Mouse (Mus musculus): ENCODE measurements around the gene Phrf1. TPM values are rescaled to one million over a fixed set of nuclear protein-coding genes. Genes with fewer than 3 reads are reported as not detected.
"Not testable (repeated sequence)": the region's sequence is repeated elsewhere in the genome, so short reads cannot be mapped to it uniquely, and the experiment has no call there.

Phrf1 gene
- total RNA-seq, 2 experiments from 2014 or later, result 33.7 to 34.8 TPM

DNA sequence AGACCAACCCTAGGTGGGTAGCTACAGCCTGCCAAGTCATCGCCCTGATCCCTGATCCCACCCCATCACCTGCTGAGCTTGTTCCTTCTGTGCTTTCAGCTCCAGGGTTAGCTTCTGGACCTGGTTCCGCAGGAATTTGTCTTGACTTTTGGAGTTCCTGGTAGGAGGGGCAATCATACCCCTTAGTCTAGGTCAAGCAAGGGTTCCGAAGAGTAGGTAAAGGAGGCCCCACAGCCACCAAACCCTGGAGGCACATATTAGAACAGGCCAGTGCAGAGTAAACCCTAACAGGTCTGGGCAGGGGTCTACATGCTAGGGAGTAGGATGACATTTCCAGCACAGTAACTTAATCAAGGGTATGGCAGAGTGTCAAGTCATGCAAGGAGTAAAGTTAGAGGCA, 15.5 kb upstream of the Phrf1 start:
- DNase-seq, result no peak

DNA sequence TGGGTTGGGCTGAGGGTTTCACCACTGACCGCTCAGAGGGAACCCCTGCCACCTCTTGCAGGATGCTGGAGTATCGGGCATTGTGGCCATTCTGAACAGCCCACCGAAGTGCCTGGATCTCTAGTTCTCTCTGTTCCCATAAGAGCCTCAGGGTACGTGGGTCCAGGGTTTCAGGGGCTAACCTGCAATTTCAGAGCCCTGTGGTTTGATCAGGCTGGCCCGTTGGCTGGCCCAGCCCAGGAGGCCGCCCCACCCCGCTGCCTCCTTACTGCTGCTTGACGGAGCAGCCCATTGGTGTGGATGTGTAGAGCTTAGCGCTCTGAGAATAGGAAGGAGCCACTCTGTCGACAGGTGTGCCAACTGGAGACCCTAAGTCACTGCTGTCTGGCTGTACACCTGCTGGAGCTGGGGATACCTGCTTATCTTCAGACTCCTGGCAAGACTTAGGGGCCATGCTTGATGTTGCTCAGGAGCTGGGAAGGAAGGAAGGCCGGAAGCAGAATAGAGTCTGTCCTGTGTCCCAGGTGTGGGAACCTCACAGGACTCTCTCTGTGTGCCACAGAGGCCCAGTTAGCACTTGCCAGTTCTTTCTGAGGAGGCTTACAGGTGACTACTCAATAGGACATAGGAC, 14.9 kb upstream of the Phrf1 start, which contains the start of gene Lmntd2:
Lmntd2 (minus strand) TSS at position 476 of the 631 bp plus-strand sequence.
- no peak for DNase-seq

DNA sequence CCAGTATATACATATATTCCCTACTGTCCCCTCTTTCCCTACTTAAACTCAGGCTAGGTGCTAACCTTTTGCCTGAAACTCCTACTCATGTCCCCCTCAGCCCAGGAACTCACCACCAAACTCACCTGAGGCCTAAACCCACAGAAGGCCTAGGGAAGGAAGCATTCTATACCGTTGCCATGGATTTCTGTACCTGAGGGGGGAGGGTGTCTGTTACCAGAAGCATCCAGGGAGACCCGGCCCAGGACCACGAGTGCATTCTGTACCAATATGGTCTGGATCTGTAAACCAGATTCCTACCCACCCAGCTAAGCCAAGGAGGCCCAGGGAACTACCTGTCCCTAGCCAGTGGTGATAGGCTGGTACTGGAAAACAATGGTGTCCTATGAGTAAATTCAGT, 14.3 kb upstream of the Phrf1 start:
- DNase-seq, result no peak

DNA sequence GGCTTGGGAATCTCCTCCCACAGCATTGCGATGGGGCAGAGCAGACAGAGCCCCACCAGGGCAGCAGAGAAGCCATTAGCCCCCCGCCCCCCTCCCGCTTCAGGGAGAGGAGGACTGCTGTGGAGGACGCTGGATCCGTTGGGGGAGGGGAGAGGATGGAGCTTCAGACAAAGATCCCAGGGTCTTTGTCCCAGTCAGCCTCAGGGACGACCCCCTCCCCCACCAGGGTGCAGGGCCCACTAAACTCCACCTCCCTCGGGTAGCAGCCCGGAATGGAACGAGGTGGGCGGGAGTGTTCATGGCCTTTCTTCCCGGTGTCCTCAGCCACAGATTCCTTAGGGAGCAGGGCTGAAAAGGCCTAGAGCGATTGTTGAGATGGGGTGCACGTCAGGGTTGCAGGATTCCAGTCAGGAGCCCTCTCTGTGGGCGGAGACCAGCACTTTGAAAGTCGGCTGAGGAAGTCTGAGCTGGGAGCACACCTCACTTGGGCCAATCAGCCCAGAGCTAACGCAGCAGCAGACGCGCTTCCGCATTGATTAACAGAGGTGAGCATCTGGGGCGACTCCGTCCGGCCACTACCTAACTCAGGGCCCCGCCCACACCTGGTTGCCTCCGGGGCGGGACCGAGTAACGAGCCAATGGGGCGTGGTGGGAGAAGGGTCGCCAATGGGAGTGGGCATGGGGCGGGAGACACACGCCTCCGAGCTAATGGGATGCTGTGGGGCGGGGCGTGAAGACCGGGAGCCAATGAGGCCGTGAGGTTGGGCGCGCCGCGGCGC, 13.3 kb upstream of the Phrf1 start, which contains the start of gene Rassf7:
Rassf7 (plus strand) TSS at position 760 of the 779 bp plus-strand sequence.
- peak; percentile 83 to 91 for DNase-seq

DNA sequence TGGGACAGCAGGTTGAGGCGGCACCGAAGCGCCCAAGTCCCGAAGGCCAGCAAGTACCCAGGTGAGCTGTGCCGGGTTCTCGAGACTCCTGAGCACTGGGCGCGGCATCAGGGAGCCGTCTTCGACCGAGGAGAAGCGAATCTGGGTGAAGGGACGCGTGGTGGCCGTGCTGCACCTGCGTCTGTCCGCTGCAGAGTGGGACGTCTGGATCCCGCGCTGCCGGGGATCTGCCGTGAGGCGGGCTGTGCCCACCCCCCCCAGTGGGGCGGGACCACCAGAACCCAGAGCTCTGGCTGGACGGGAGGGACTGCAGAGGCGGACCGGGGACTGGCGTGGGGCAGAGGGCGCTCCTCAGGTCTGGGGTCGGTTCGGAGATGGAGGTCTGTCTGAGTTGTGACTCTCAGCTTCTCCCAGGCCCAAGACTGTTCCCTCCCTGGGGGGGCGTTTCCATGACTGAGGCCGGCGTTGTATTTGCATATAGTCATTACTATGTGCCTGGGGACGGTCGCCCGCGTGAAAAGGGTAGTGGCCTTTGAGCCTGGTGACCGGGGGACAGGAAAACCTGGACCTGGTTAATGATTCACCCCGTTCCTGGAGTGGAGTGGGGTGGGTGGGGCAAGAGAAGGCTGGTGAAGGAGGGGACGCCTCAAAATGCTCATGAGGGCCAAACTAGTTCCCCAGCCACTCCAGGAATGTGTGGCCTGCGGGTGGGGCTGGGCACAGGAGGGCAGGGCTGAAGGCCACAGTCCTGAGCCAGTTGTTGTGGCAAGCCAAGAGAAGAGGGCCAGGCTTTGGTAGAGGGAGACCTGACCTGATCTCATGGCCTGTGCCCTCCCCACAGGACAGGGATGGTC, 12.5 kb upstream of the Phrf1 start:
- DNase-seq, result peak; percentile 26 to 32

DNA sequence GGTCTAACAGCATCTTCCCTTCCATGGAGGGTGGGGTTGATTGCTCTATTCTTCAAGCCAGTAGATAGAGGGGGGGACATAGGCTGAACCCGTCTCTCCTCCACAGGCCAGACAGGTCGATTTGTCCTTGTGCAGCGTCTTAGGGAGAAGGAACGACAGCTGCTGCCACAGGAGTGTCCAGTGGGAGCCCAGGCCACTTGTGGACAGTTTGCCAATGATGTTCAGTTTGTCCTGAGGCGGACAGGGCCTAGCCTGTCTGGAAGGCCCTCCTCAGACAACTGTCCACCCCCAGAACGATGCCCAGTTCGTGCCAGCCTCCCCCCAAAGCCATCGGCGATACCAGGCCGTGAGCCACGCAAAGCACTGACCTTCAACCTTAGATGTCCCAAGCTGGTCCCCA, 11.7 kb upstream of the Phrf1 start:
- no peak for DNase-seq

DNA sequence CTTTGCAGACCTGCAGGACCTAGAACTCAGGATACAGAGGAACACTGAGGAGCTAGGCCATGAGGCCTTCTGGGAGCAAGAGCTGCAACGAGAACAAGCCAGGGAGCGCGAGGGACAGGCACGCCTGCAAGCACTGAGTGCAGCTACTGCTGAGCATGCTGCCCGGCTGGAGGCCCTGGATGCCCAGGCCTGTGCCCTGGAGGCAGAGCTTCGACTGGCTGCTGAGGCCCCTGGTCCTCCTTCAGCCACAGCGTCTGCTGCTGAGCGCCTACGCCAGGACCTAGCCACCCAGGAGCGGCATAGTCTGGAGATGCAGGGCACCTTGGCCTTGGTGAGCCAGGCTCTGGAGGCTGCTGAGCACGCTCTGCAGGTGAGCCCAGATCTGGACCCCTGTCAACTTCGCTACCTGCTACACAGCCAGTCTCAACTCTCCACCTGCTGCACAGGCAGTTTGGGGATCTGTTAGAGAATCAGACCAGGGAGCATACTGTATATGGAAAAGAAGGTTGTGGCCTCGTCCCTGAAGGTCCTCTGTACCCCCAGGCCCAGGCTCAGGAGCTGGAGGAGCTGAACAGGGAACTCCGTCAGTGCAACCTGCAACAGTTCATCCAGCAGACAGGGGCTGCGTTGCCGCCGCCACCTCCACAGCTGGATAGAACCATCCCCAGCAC, 11.1 kb upstream of the Phrf1 start:
- no peak for DNase-seq

DNA sequence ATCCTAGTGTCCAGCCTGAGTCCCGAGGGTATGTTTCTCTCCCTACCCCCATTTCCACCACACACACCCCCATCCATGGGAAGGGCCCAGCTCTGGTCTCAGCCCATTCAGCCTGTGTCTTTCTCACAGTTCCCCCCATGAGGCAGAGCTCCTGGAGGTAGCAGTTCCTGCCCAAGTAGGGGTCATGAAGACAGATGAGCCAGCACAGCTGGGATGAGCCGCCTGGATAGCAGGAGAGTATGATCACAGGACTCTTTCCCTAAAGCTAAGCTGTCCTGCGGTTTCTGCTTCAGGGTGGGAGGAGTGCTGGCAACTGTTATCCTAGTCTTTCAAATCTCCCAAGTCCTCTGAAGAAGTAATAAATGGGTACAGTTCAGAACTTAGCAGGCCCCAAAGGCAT, 10.4 kb upstream of the Phrf1 start:
- DNase-seq, result no peak

DNA sequence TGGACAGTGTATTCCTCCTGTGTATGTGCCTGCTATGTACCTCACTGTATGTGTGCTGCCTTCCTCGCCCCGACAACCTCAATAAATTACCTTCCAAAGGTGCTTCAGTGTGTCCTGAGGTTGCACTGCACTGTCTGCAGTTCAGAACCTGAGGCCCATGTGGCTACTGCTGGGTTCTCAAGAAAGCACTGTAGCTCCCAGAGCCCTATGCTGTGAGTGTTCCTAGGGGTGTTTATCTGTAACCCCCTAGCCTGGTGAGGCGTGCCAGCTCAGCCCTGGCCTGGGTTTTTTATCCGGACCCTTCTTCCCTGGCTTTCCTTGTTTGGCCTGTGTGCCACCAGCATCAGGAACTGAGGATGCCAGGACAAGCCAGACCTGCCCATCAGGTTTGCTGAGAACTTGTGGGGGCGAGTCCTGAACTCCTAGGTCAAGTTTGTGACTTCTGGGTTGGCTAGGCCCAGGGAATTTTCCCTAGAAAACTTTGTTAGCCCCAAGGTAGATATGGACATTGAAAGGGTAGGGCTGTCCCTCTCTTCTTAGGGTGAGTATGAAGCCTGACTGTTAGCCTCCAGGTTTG, 9.9 kb upstream of the Phrf1 start:
- no peak for DNase-seq

DNA sequence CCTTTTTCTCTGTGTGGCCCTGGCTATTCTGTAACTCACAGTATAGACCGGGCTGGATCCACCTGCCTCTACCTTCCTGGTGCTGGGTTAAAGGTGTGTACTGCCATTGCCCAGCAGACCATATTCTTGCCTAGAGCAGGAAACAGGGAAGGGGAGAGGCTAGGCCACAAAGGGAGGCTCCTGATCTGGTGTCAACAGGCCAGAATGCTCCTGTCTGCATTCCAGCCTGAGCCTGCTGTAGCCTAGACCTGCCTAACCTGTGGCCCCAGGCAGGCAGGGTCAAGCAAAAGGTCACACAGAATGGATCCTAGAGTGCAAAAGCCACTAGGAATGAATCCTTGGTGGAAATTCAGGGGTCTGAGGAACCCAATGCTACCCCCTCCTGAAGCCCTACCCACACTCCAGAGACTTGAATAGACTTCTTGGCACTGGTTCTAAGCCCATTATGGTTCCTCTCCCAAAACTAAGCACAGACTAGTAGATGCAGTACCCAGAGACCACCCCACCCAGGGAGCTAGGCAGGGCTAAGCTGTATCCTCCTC, 9.0 kb upstream of the Phrf1 start:
- no peak for DNase-seq

DNA sequence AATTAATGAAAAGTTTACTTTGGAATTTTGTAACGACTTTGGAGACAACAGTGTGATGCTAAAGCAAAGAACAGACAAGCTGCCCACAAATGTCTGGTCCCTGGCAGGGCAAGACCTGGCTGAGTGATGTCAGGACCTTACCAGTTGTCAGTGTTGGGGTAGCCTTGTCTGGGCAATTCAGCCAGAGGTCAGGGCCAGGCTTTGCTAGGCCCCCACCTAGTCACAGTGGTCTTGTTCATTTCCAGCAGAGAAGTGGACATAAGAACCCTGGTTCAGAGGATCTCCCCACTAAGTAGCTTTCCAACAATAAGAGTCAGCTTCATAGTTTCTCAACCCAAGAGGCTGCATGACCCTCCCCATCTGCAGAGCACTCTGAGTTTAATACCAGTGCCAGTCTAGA, 8.2 kb upstream of the Phrf1 start:
- DNase-seq, result no peak

DNA sequence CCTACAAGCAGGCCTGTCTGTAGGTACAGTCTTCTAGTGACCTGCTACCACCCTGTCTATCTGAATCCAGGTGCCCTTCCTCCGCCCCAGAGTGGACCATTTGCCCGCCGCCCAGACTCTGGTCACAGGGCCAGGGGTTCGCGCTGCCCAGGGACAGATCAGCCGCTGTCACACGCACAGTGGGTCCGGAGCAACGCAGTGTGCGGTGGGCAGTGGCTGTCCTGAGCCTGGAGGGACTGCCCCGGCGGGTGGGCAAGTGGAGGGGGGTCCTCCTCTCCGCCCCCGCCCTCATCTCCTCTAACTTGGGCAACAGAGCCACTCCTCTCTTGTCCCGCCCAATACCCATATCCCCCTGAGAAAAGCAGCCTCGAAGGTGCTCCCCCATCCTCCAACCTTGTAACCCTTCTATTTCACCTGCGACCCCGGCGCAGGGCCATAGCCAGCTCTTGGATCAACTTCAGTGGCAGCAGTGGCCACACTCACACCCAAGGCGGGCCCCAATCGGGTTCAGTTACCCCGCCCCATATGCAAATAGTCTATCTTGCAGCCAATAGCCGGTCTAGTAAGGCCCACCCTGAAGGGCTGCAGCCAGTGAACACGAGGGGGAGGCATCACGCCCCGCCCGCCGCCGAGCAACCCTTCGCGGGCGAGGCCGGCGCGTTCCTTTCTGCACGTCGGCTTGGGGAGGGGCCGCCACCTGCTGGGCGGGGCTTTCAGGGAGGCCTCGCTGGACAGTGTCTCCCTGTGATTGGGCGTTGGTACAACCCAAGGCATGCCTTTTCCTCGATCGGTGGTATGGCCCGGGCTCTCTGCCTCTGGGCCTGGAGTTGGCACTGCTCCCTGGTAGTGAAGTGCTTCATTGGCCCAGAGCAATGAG, 7.1 kb upstream of the Phrf1 start:
- peak; percentile 96 to 97 for DNase-seq

DNA sequence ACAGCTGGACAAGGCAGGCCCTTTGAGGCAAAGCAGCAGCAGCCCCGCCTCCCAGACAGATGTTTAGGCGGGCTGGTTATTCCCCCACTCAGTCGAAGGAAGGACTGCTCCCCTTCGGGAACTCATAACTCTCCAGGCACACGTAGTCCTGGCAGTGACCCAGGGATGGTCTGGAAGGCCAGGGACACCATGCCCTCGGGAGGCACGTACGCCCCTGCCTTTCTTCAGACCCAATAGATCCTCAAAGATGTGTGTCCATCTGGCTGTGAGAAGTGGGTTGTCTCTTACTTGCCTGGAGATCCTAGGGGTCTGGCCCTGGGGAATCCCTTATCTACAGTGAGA, 6.5 kb upstream of the Phrf1 start:
- DNase-seq, result no peak

DNA sequence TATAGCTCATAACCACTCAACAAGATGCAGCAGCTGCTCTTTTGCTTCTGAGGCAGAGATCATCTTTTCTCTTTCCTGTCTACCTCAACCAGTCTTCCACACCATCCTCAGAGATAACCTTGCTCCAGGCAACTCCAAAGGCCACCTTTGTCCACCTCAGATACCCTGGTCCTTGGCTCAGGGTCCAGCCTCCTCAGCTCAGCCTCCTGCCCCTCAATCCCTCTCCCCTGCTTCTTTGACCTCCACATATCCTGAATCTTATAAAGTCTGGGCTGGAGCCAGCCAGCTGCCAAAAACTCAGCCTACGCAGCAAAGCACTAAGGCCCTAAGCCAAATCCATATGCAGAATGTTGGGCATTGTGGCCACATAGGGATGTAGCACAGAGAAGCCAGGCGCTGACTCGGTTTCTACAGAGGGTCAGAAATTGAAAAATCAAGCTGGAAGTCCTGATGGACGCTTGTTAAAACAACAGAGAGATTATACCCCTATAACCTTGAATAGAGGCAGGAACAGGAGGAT, 5.8 kb upstream of the Phrf1 start:
- DNase-seq, result no peak

DNA sequence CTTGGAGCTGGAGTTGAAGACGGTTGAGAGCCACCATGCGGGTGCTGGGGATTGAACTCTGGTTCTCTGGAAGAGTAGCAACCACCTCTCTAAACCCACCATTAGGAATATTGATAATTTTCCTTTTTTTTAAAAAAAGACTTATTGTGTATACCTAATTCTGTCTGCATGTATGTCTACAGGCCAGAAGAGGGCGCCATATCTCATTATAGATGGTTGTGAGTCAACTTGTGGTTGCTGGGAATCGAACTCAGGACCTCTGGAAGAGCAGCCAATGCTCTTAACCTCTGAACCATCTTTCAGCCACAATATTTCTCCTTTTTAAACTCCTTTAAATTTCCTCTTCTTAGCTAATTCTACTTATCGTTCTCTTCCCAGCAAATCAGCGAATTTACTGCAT, 2.0 kb upstream of the Phrf1 start:
- no peak for DNase-seq

DNA sequence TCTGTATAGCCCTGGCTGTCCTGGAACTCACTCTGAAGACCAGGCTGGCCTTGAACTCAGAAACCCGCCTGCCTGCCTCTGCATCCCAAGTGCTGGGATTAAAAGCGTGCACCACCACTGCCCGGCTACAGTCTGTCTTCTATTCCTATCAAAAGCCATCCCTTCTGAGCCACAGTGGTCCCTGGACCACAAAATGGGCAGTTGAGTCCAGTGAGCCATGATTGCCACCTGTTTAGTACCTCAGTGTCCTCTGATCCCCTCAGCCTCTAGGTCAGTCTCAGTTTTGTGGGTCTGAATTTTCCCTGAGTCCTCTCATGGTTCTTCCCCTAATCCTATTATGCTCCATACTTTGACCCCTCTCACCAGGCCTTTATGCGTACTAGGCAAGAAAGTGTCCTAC, 788 bp upstream of the Phrf1 start:
- DNase-seq, result no peak

DNA sequence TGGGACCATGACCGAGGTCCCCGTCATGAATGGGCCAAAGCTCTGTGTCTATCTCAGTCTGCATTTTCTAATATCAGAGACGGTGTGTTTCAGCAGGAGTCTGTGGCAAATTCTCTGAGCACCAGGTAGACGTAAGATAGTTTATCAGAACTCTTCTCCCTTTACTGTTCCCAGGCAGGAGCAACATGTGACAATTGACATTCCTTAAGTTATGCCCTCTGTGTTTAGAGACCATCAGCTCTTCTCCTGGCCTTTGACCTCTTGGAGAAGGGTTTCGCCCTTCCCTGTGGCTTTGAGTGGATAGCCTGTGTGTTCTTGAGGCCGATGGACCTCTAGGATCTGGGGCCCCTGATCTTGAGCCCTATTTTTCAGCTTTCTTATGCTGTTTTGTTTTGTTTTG, 1.1 kb downstream of the Phrf1 start:
- DNase-seq, result no peak

DNA sequence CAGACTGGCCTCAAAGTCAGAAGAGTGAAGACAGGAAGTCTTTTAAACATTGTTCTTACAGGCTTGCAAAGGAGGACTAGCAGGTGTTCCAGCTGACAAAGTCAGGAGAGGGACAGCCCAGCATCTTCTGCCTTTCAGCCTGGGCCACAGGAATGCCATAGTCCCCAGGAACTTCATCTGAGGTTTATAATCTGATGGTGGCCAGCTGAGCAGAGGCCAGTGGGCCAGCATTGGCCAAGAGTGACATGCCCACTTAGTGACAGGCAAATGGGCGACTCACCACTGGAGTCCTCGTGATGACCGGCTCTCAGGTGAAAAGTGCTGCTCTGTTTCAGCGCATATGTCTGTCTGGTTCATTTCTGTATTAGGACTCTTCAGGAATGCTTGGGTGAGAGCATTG, 2.0 kb downstream of the Phrf1 start:
- no peak for DNase-seq

DNA sequence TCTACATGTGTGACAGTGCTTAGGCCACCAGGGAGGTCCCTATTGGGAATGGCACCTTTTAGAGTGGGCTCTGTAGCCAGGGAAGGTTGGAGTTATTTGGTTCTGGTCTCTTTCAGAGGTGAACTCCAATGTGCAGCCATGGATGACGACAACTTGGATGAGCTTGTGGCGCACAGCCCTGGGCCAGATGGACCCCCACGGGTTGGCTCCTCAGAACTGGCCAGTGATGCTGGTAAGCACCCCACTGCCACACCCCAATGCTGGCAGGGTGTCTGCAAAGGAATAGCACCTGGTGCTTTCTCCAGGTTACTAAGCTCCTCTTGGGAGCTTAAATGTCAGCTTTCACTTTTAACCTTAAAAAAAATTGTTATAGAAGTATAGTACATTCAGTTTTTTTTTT, 2.5 kb downstream of the Phrf1 start:
- no peak for DNase-seq

DNA sequence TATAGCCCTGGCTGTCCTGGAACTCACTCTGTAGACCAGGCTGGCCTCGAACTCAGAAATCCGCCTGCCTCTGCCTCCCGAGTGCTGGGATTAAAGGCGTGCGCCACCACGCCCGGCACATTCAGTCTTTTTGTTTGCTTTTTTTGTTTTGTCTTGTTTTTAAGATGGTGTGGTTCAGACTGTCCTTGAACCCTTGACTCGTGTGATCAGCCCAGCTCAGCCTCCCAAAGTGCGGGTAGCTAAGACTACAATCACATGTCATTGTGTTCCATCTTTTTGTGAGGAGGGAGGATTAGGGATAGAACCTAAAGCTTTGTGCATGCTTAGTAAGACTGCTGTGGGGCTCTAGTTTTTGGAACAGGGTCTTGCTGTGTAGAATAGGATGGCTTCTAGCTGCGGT, 3.0 kb downstream of the Phrf1 start:
- no peak for DNase-seq

DNA sequence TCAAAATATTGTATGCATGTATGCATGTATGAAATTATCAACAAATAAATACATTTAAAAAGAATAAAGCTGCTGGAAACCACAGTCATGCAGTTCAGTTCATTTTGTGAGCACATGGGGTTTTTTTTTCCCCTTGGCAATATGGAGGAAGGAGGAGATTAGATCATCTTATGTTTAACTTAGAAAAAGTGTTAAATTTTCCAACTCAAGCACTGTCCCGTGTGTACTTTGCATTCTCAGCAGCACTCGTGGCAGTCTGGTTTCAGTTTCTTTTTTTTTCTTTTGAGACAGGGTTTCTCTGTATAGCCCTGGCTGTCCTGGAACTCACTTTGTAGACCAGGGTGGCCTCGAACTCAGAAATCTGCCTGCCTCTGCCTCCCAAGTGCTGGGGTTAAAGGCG, 21.9 kb downstream of the Phrf1 start:
- DNase-seq, result not testable (repeated sequence)

Measured in heart, adult 18-20 months (tissue).